Mouse (Mus musculus) megakaryocyte, adult 5-6 weeks (primary cell): ENCODE results near the gene Tmem243. TPM values are rescaled to one million over a fixed set of nuclear protein-coding genes. Genes with fewer than 3 reads are reported as not detected.
"Not testable (repeated sequence)": the region's sequence is repeated elsewhere in the genome, so short reads cannot be mapped to it uniquely, and the experiment has no call there.

ENCODE experiments used
- ATAC-seq: 2 replicates; pipeline ENCODE4 v1.8.0; 2016; ENCODE audit warnings: mild to moderate bottlenecking, inconsistent platforms; ENCODE audit not compliant: poor library complexity, severe bottlenecking
- total RNA-seq, 2 experiments: library from RNA; stranded (forward) in 1 of 2; stranded (reverse) in 1 of 2; fragments of 153-499, 151-499 nt in 1 of 2; fragments of 221-1000, 200-1000 nt in 1 of 2; gene quantifications; 2 replicates each; pipeline versions ENCODE4 v1.2.3 to v1.2.4; 2015 to 2017

Gene Tmem243
- total RNA-seq, 2 experiments from 2014 or later = 75.7 to 98.8 TPM

GRCm38 (mm10) chr5:9165151-9165550 lies 64.7 kb downstream of the Tmem243 start:
- ATAC-seq = not testable (repeated sequence)

GRCm38 (mm10) chr5:9166366-9166765 lies 65.9 kb downstream of the Tmem243 start:
- ATAC-seq = no peak

GRCm38 (mm10) chr5:9169328-9170005 lies 69.0 kb downstream of the Tmem243 start:
- ATAC-seq = not testable (repeated sequence)

- no peak for ATAC-seq
Measured at GRCm38 (mm10) chr5:9173295-9173694, 72.8 kb downstream of the Tmem243 start.

DNA sequence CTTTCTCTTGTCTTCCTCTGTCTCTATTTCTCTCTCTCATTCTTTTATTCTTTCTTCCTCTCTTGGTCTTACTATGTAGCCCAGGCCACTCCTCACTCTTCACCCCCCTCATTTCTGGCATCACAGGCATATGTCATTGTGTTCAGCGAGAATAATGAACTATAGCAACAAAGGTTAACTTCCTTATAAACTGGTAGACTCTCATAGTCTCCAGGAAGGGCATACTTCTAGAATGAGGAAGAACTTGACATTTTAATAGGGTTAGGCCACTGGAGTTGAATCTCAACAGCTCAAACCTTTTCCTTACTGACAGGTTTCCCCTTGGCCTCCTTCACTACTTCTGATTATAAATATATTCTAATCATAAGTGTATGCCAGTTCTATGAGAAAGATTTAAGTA lies 86.0 kb downstream of the Tmem243 start:
- ATAC-seq = peak; percentile 57

Other genes with a start within 250 kb of the Tmem243 start
- 1.3 and 3.9 TPM in 2 replicates for gene Abcb4, start 207.0 kb upstream of the Tmem243 start, total RNA-seq (2015)
- gene Abcb4, start 207.0 kb upstream of the Tmem243 start, total RNA-seq (2017) = 3.2 and 4.4 TPM in 2 replicates
- gene Crot, start 103.3 kb upstream of the Tmem243 start, total RNA-seq (2015) = 35.4 and 37.9 TPM in 2 replicates
- gene Crot, start 103.3 kb upstream of the Tmem243 start, total RNA-seq (2017) = 48.1 and 50.4 TPM in 2 replicates
- 35.0 and 37.1 TPM in 2 replicates for gene Dmtf1, start 61.1 kb downstream of the Tmem243 start, total RNA-seq (2015)
- 44.3 and 59.4 TPM in 2 replicates for gene Dmtf1, start 61.1 kb downstream of the Tmem243 start, total RNA-seq (2017)
- 0.62 and 0.89 TPM in 2 replicates for gene 9330182L06Rik, start 165.4 kb downstream of the Tmem243 start, total RNA-seq (2015)
- gene 9330182L06Rik, start 165.4 kb downstream of the Tmem243 start, total RNA-seq (2017) = 0.61 and 1.8 TPM in 2 replicates